Mouse (Mus musculus): Measurements from ENCODE around the gene Stap1.

The Stap1 gene

DNA sequence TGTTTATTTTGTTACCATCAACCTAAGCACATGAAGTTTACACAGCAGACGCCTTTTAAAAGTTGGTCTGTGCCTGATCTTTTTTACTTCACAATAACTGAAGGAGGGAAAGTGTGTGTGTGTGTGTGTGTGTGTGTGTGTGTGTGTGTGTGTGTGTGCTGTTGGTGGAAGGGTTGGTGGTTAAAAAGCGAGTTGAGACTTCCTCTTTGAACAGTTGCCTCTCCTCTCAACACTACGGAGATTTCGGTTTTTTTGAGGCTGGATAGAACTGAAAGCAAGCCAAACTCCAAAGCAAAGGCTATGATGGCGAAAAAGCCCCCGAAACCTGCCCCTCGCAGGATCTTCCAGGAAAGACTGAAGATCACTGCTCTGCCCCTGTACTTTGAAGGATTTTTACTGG, at the start of gene Stap1:
Gene Stap1, plus strand, starts transcription at position 209 of the 400 bp plus-strand sequence.
- no peak for DNase-seq (ENCODE audit: low spot score in 2 of 2)

- DNase-seq (ENCODE audit: low spot score in 2 of 2), result no peak
Observed at GRCm38 (mm10) chr5:86029820-86030219, 41.7 kb upstream of the Stap1 start.

DNA sequence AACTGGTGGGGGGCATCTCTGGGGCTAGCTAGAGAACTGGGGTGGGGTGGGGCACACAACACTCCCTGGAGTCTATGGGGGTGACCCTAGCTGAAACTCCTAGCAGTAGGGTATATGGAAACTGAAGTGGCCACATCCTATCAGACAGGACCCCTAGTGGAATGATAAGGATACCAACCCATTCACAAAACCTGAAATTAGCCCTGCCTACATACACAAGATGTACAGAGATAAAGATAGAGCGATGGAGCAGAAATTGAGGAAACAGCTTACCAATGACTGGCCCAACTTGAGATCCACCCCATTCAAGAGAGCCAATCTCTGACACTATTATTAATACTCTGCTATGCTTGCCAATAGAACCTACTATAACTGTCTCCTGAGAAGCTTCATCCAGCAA, 8.0 kb upstream of the Stap1 start:
- DNase-seq (ENCODE audit: low spot score in 2 of 2), result no peak

DNA sequence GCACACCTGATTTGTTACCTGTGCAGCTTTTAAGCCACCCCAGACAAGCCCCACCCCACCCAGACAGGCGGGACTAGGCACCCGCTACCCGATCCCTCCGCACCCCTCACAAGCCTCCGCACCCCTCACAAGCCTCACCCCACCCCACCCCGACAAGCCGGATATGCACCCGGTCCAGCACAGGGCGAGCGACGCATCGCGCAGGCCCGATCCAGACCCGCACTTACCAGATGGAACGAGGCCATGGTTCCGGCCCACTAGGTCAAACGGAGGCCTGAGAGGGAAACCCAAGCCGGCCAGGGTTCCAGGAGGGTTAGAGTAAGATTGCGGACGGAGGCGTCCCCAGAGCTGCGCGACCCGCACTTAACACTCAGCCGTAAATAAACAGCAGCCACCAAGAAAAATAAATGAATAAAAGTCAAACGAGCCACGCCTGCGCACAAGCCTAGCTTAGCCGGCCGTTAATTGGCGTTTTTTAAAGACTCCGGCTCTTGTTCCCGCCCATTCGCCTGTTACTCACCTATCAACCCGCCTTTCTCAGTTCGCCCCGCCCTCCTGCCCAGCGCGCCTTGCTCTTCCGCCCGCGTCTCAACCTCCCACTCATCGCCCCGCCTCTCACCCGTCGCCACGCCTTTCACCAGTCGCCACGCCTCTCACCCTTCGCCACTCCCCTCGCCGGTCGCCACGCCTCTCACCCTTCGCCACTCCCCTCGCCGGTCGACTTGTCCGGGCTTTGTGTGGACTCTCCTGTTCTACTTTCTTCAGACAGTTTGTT, 6.3 kb upstream of the Stap1 start, which contains the start of gene Cenpc1:
Gene Cenpc1, minus strand, starts transcription at position 483 of the 775 bp plus-strand sequence.
- DNase-seq (ENCODE audit: low spot score in 2 of 2), result peak; percentile 87 to 96

DNA sequence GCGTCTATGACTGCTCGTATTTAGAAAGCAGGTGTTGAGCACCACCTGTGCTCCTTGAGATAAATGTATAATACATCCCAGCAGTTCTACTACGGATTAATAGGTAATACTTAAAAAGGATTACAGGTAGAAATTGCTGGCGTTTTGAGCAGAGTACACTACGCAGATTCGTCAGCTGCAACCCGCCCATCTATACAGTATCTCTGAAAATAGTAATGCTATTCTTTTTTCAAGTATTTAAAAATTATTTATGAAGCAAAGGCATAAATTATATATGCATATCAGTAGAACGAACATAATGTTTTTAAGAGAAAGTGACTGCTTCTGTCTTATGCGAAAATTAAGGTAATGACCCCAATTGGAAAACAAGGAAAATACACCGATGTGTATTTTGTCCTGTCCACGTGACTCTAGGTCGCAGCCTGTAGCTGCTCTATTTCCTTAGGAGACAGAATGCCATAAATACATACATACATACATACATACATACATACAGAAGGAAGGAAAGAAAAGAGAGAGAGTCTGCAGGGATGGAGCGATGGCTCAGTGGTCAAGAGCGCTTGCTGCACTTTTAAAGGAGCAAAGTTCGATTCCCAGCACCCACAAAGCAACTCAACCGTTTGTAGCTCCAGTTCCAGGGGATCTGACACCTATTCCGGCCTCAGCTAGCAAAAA, 5.5 kb upstream of the Stap1 start:
- DNase-seq (ENCODE audit: low spot score in 2 of 2), result no peak

GRCm38 (mm10) chr5:86066551-86066929, 5.0 kb upstream of the Stap1 start:
- peak; percentile 65 to 95 for DNase-seq (ENCODE audit: low spot score in 2 of 2)

GRCm38 (mm10) chr5:86068451-86068850, 3.1 kb upstream of the Stap1 start:
- no peak for DNase-seq (ENCODE audit: low spot score in 2 of 2)

DNA sequence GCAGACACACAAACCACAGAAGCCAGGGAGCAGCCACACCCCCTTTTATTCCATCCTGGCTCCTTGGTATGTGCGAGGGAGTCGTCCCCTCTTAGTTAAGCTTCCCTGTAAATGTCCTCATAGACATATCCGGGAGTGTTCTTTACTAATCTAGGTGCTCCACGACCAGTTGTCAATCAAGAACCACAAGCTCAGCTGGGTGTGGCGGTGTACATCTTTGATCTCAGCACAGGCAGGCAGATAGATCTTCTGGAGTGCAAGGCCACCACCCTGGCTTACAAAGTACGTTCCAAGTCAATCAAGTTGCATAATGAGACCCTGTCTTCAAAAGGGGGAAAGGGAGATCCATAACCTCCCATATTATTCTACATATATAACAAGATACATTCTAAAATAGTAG, 2.4 kb upstream of the Stap1 start:
- no peak for DNase-seq (ENCODE audit: low spot score in 2 of 2)

DNA sequence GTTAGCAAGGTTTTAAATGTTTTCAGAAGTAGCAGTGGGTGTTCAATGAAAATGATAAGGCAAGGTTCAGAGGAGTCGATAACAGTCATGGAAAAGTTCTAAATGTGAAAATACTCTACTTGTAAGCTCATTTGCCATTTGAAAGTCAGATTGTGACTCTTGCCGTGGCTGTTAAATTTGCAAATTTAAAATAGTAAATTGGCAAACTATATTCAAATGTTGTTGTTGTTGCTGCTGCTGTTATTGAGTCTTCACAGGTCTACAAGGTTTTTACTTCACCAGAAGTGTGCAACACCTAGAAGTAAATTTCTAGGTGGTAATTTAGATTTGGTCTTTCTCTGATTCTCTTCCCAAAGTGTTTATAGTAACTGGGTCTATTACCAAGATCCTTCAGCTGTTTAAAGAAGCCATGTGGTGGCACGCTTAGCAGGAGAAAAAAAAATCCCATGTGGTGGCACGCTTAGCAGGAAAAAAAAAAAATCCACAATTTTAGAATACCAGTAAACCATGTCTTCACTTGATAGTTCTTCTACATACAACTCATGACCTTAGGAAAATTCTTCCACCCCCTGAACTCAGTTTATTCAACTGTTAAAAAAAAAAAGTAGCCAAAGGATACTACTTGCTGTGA, 1.3 kb downstream of the Stap1 start:
- no peak for DNase-seq (ENCODE audit: low spot score in 2 of 2)

- DNase-seq (ENCODE audit: low spot score in 2 of 2), result no peak
Observed at GRCm38 (mm10) chr5:86078720-86079334, 7.3 kb downstream of the Stap1 start.

DNA sequence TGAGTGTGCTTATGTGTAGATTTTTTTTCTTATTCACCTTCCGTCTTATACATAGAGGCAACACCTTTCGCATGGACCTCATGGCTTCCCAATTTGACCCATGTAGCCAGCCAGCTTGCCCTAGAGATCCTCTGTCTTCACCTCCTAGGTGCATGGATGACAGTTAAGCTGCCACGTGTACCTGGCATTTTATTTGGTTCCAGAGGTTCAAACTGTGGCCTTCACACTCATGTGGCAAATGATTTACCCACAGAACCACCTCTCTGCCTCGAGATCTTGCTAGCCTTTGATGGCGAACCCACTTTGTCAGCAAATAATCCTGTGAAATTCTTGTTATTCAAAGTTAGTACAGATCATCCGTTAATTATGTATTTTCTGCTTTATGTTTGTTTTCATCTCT, 12.4 kb downstream of the Stap1 start:
- DNase-seq (ENCODE audit: low spot score in 2 of 2), result no peak

GRCm38 (mm10) chr5:86084979-86085378, 13.4 kb downstream of the Stap1 start:
- DNase-seq (ENCODE audit: low spot score in 2 of 2), result no peak

DNA sequence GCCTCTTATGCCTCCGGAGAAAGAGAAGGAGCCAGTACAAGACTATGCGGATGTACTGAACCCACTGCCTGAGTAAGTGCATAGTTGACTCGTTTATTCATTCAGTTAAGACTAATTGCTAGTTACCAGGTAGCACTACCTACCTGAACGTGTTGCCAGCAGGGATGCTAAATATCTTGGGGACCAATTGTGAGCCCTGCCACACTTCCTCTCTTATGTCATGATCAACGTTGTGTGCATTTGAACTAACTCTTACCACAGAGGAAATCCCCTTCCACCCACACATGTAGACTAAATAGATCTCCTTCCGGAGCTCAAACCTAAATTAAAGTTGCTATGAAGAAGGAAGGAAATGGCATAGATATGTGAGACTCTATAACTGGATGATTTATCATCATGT, 15.2 kb downstream of the Stap1 start:
- no peak for DNase-seq (ENCODE audit: low spot score in 2 of 2)

- DNase-seq (ENCODE audit: low spot score in 2 of 2), result no peak
Observed at GRCm38 (mm10) chr5:86094754-86095153, 23.2 kb downstream of the Stap1 start.

GRCm38 (mm10) chr5:86098988-86099387, 27.4 kb downstream of the Stap1 start:
- no peak for DNase-seq (ENCODE audit: low spot score in 2 of 2)

- no peak for DNase-seq (ENCODE audit: low spot score in 2 of 2)
Observed at GRCm38 (mm10) chr5:86100621-86101020, 29.1 kb downstream of the Stap1 start.

DNA sequence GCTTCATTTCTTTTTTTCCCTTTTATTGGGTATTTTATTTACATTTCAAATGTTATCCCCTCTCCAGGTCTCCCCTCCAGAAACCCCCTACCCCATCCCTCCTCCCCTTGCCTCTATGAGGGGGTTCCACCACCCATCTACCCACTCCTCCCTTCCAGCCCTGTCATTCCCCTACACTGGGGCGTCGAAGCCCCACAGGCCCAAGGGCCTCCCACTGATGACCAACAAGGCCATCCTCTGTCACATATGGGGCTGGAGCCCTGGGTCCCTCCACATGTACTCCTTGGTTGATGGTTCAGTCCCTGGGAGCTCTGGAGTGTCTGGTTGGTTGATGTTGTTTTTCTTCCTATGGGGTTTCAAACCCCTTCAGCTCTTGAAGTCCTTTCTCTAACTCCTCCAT, 30.6 kb downstream of the Stap1 start:
- DNase-seq (ENCODE audit: low spot score in 2 of 2), result no peak

DNA sequence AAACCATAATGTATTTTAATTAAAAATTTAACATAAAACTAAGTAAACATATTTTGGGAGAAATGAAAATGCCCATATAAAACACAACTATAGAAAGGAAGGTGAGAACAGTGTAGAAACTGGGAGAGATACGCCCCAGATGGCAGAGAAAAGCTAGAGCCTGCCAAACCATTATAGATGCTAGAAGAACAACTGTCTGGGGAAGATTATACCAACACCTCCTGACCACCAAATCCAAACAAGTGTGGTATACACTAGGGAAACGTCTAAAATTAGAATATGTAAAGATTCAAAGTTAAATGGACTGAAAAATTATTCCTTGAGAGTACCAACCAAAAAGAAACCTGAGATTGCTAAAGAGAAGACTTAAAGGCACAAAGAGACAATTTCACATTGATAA, 35.1 kb downstream of the Stap1 start:
- DNase-seq (ENCODE audit: low spot score in 2 of 2), result no peak

GRCm38 (mm10) chr5:86111074-86111473, 39.5 kb downstream of the Stap1 start:
- no peak for DNase-seq (ENCODE audit: low spot score in 2 of 2)

DNA sequence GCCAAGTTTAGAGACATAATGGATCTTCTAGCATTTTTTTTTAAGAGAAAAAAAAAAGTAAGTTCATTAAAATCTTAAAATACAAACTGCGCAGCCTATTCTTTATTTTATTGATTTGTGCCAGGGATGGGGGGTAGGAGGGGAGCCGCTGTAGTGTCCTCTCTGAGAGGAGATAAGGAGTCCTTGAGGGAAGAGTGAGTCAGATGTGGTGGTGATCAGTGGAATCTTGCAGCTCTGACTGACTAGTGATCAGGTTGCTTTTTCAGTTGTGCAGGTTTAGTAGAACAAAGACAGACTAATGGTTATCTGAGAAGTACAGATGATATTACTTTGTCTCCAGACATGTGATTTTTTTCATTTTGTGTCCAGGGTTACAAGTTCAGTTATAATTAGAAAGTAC, 41.5 kb downstream of the Stap1 start:
- DNase-seq (ENCODE audit: low spot score in 2 of 2), result no peak

DNA sequence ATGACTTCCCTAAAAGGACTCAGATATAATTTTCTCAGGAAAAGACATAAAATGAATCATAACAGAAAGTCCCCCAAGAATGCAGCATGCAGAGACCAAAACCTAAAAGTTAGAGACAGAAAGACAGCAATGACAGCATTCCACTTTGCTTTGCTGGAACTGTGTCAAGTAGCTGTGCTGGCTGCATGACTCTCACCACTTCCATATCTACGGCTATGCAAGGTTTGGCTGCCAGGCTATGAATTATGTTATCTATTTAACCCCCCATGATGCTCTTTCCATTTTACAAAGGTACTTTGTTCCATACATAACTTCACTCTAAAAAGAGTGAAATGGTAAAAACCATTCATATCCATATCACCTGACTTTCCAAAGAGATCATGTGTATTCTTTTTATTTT, 42.5 kb downstream of the Stap1 start:
- no peak for DNase-seq (ENCODE audit: low spot score in 2 of 2)

DNA sequence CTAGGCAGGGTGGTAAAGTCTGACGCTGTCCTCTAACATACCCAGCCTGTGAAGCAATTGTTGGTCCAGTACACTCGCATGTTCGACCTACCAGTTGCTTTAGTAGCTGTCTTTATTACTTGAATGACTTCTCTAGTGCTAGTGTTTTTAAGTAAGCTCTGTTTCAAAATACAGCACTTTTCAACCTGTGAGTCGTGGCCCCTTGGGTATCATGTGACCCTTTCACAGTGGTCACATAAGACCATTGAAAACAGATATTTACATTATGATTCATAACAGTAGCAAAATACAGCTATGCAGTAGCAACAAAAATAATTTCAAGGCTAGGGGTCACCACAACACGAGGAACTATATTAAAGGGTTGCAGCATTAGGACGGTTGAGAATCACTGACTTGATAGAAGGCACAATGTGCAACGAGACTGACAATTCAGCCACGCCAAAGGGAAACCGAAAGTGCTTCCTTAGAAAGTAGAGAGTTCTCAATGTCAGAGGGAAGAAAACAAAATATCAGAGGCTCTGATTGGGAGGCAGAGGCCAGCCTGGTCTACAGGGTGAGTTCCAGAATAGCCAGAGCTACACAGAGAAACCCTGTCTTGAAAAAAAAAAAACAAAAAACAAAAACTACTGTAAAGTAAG, 47.0 kb downstream of the Stap1 start:
- DNase-seq (ENCODE audit: low spot score in 2 of 2), result no peak
